In the genomic region with DNA sequence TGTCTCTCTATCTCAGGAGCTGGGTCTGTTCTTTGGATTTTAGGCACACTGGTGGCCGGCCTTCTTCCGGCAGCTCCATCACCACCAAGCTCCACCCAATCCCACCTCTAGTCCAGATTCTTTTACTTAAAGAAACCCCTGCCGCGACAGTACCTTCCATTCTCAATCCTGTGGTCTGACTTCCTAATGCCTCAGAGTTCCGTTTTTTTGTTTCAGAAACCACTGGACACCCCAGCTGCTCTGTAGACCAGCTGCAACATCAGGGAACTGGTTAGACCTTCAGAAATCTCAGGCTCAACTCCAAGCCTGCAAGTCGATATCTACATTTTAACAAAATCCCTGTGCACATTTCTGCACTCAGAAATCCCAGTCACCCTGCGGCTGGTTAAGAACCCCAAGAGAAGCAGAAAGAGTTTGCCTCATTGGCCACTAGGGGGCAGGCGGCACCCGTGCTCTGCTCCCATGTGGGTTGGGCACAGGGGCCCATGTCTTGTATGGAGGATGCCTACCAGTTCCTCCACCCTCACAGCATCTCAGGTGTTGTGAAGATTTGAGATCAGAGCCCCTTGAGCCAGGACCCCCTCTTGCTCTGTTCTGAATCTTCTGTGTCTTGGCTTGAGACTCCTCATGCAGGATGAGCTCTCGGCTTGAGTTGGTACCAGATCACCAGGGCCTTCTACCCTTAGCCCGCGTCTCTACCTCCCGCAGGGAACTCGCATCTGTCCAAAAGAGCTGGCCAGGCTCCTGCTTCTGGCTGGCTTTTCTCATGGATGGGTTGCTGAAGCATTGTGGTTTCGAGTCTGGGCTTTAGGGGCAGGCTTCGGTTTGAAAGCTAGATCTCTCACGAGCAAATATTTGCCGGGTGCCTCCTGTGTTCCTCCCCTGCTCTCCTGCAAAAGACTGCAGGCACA, we compare ENCODE assay signal across 9 mouse cellular contexts.
A peak's percentile ranks its signal among the peaks of the same experiment; 100 is the strongest.
DNase-seq lines count a peak whose midpoint lies in the region; ATAC-seq and TF ChIP-seq lines count a peak whose summit lies in the region.
"Had no signal": no experiment of that assay in that cellular context is flagged by ENCODE, and none has a peak within 500 bp of the region (broad histone marks: within the 10 kb centered on the region; RNA-seq: fewer than 3 reads in every experiment).

No protein-coding gene starts in this region.

- TF ChIP-seq EP300 in heart, adult 2 months (IDR thresholded peaks at IDR 0.05; ENCODE audit: insufficient read depth, low read depth, low read length), result 0 out of 2 replicates have a peak, but pooled peaks have one; percentile 34
- no peak for TF ChIP-seq EP300 in liver, postnatal 0 days (IDR thresholded peaks at IDR 0.05; ENCODE audit: low read depth)

- intact Hi-C loops in heart, adult 2 months (cut with DNase I), result loop anchor here (1.0 to 10.0 kb wide), 4 partner anchors 97 to 450 kb away; a partner anchor contains a TSS

- H3K9me3 ChIP-seq in embryonic facial prominence, embryonic 10.5 days, result peaks cover 6% of the 10 kb centered on the region; the same call in 1 of the 2 replicates
- peaks cover 6% of the 10 kb centered on the region for H3K9me3 ChIP-seq in liver, postnatal 0 days (ENCODE audit: low read length)
- 0 out of 2 replicates have a peak, but pooled peaks cover 5% of the 10 kb centered on the region for H3K9me3 ChIP-seq in neural tube, embryonic 14.5 days (ENCODE audit: control insufficient read depth, low read length)
- H3K9me3 ChIP-seq: embryonic facial prominence, embryonic 15.5 days had no signal

- H3K36me3 ChIP-seq in embryonic facial prominence, embryonic 10.5 days (replicated peaks), result no peaks in the 10 kb centered on the region
- no peaks in the 10 kb centered on the region for H3K36me3 ChIP-seq in heart, adult 2 months (ENCODE audit: control insufficient read depth, insufficient read depth, low read length)
- no peaks in the 10 kb centered on the region for H3K36me3 ChIP-seq in liver, postnatal 0 days (replicated peaks; ENCODE audit: insufficient read depth, low read length)
- no peaks in the 10 kb centered on the region for H3K36me3 ChIP-seq in neural tube, embryonic 14.5 days (ENCODE audit: control insufficient read depth, insufficient read depth, low read length)
- H3K36me3 ChIP-seq: embryonic facial prominence, embryonic 15.5 days had no signal

- no peaks in the 10 kb centered on the region for H3K79me2 ChIP-seq in heart, adult 2 months (replicated peaks; ENCODE audit: control insufficient read depth, insufficient read depth, low read length)

- no peak overlapping the region for H3K27ac ChIP-seq in embryonic facial prominence, embryonic 10.5 days (replicated peaks)
- no peak overlapping the region for H3K27ac ChIP-seq in heart, adult 2 months
- H3K27ac ChIP-seq in liver, postnatal 0 days (ENCODE audit: low read depth), result no peak overlapping the region
- H3K27ac ChIP-seq in neural tube, embryonic 14.5 days (ENCODE audit: low read depth, low read length), result no peak overlapping the region
- H3K27ac ChIP-seq: embryonic facial prominence, embryonic 15.5 days had no signal

- H3K4me2 ChIP-seq in liver, postnatal 0 days (ENCODE audit: low read depth, low read length), result no peak overlapping the region
- H3K4me2 ChIP-seq in neural tube, embryonic 14.5 days (ENCODE audit: low read depth, low read length), result no peak overlapping the region
- H3K4me2 ChIP-seq: embryonic facial prominence, embryonic 15.5 days had no signal

- no peak for ATAC-seq in liver, postnatal 0 days
- peak; percentile 76; the same call in 1 of the 2 replicates for ATAC-seq in neural tube, embryonic 14.5 days (ENCODE audit: low read depth)

- no peak overlapping the region for H3K9ac ChIP-seq in heart, adult 2 months (ENCODE audit: low read depth, low read length)
- no peak overlapping the region for H3K9ac ChIP-seq in liver, postnatal 0 days (replicated peaks)
- no peak overlapping the region for H3K9ac ChIP-seq in neural tube, embryonic 14.5 days (replicated peaks; ENCODE audit: low read depth, low read length)
- H3K9ac ChIP-seq: embryonic facial prominence, embryonic 15.5 days had no signal

- WGBS in embryonic facial prominence, embryonic 10.5 days, result 56% methylated on average over 18 of the region's 18 CpGs
- 56% methylated on average over 18 of the region's 18 CpGs for WGBS in heart, adult 2 months
- WGBS in liver, postnatal 0 days (ENCODE audit: insufficient replicate concordance), result 48% methylated on average over 18 of the region's 18 CpGs
- WGBS in neural tube, embryonic 14.5 days, result 63% methylated on average over 18 of the region's 18 CpGs

- H3K27me3 ChIP-seq in embryonic facial prominence, embryonic 10.5 days (replicated peaks; ENCODE audit: low read depth, poor library complexity, severe bottlenecking), result no peaks in the 10 kb centered on the region
- H3K27me3 ChIP-seq in heart, adult 2 months (ENCODE audit: control insufficient read depth, insufficient read depth, low read length), result no peaks in the 10 kb centered on the region
- H3K27me3 ChIP-seq in liver, postnatal 0 days (ENCODE audit: insufficient read depth, low read length), result no peaks in the 10 kb centered on the region
- no peaks in the 10 kb centered on the region for H3K27me3 ChIP-seq in neural tube, embryonic 14.5 days (ENCODE audit: control insufficient read depth, insufficient read depth, low read length)
- H3K27me3 ChIP-seq: embryonic facial prominence, embryonic 15.5 days had no signal

- DNase-seq in CD4-positive, CD25-positive, alpha-beta regulatory T cell, adult 2 months (ENCODE audit: low read depth, low spot score), result peak; percentile 82
- DNase-seq in adrenal gland, postnatal 14 days, result peak; percentile 87
- peak; percentile 83 for DNase-seq in embryonic facial prominence, embryonic 10.5 days (ENCODE audit: low spot score)
- DNase-seq in heart, adult 2 months, result peak; percentile 59 to 72
- DNase-seq in kidney, postnatal 14 days, result peak; percentile 69
- peak; percentile 71 for DNase-seq in liver, postnatal 0 days
- DNase-seq in thymus, adult 18-20 months, result peak; percentile 21 to 23

- TF ChIP-seq CTCF in heart, adult 2 months (IDR thresholded peaks at IDR 0.05), result peak; percentile 95
- TF ChIP-seq CTCF in liver, postnatal 0 days (IDR thresholded peaks at IDR 0.05; ENCODE audit: low read depth), result peak; percentile 90

- TF ChIP-seq POLR2A in heart, adult 2 months (IDR thresholded peaks at IDR 0.05; ENCODE audit: insufficient read depth, low read depth, low read length), result no peak

- 0 out of 2 replicates have a peak, but pooled peaks cover 2% of the 10 kb centered on the region for H3K4me1 ChIP-seq in embryonic facial prominence, embryonic 10.5 days
- H3K4me1 ChIP-seq in heart, adult 2 months (ENCODE audit: control insufficient read depth, insufficient read depth, low read length), result peaks cover 9% of the 10 kb centered on the region
- H3K4me1 ChIP-seq in liver, postnatal 0 days (ENCODE audit: insufficient read depth), result no peaks in the 10 kb centered on the region
- no peaks in the 10 kb centered on the region for H3K4me1 ChIP-seq in neural tube, embryonic 14.5 days (ENCODE audit: control insufficient read depth, insufficient read depth, low read length)
- H3K4me1 ChIP-seq: embryonic facial prominence, embryonic 15.5 days had no signal

- H3K4me3 ChIP-seq in embryonic facial prominence, embryonic 10.5 days, result no peak overlapping the region
- H3K4me3 ChIP-seq in heart, adult 2 months, result no peak overlapping the region
- no peak overlapping the region for H3K4me3 ChIP-seq in liver, postnatal 0 days (ENCODE audit: low read depth, low read length)
- no peak overlapping the region for H3K4me3 ChIP-seq in neural tube, embryonic 14.5 days (ENCODE audit: low read depth, low read length)
- H3K4me3 ChIP-seq: embryonic facial prominence, embryonic 15.5 days had no signal

Comparison
In these comparisons a context has a peak if more than half of its experiments do, and no peak if none do; other contexts are left out.
1. DNase-seq: peak in every context shown above with its lines; median percentile 87 in adrenal gland, postnatal 14 days; 83 in embryonic facial prominence, embryonic 10.5 days; 82 in CD4-positive, CD25-positive, alpha-beta regulatory T cell, adult 2 months; 71 in liver, postnatal 0 days; 69 in kidney, postnatal 14 days; 66 in heart, adult 2 months; 22 in thymus, adult 18-20 months.